In the genomic region with DNA sequence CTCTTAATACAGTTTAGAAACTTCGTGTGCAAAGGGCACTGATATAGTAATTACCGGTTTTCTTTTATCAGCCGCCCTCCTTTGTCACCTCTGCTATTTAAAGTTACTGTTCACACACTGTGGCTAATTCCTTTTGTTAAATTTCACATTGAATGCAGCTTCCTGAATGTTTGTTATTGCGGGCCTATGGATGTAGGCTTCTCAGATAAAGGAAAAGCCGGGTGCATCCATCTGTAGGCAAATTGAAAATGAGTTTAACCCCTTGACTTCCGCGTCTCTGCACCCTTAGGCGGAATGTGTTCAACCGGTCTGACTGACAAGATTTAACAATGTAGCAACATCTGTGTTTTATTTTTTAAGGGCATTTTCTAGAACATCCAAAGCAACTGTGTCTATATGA, we compare ENCODE assay signal across 11 mouse cellular contexts.
DNase-seq lines count a peak whose midpoint lies in the region; ATAC-seq lines count a peak whose summit lies in the region.
"Had no signal": no experiment of that assay in that cellular context is flagged by ENCODE, and none has a peak within 500 bp of the region (broad histone marks: within the 10 kb centered on the region; RNA-seq: fewer than 3 reads in every experiment).

No protein-coding gene starts in this region.

- H3K4me2 ChIP-seq in hindbrain, embryonic 16.5 days (ENCODE audit: low read length), result peak overlapping the region; percentile 76
- peak overlapping the region; percentile 70; the same call in 1 of the 2 replicates for H3K4me2 ChIP-seq in neural tube, embryonic 13.5 days
- no peak overlapping the region for H3K4me2 ChIP-seq in kidney, embryonic 16.5 days (replicated peaks; ENCODE audit: low read depth, low read length)

- peak; percentile 71 for DNase-seq in embryo, embryonic 11 days
- DNase-seq in forebrain, embryonic 10.5 days (ENCODE audit: extremely low spot score, low spot score), result peak; percentile 59
- DNase-seq in layer of hippocampus, adult 18-20 months (ENCODE audit: low spot score in 2 of 2), result no peak
- no peak for DNase-seq in thymus, postnatal 25 days
- DNase-seq: gastrocnemius, postnatal 36 days; lung, postnatal 10 days had no signal

- ATAC-seq in hindbrain, embryonic 16.5 days, result no peak
- ATAC-seq in neural tube, embryonic 13.5 days (ENCODE audit: low read depth), result no peak
- ATAC-seq in kidney, embryonic 16.5 days (ENCODE audit: low FRiP score, low TSS enrichment), result no peak
- ATAC-seq: activated CD4-positive, CD25-positive, alpha-beta regulatory T cell, adult 4 months had no signal

- H3K9me3 ChIP-seq in forebrain, embryonic 10.5 days, result no peaks in the 10 kb centered on the region
- no peaks in the 10 kb centered on the region for H3K9me3 ChIP-seq in hindbrain, embryonic 16.5 days (ENCODE audit: control insufficient read depth, low read length)
- H3K9me3 ChIP-seq in neural tube, embryonic 13.5 days, result no peaks in the 10 kb centered on the region
- no peaks in the 10 kb centered on the region for H3K9me3 ChIP-seq in kidney, embryonic 16.5 days (ENCODE audit: low read length)
- H3K9me3 ChIP-seq: embryonic facial prominence, embryonic 15.5 days had no signal

- no peaks in the 10 kb centered on the region for H3K36me3 ChIP-seq in forebrain, embryonic 10.5 days (replicated peaks)
- no peaks in the 10 kb centered on the region for H3K36me3 ChIP-seq in hindbrain, embryonic 16.5 days (ENCODE audit: control insufficient read depth, insufficient read depth, low read length)
- H3K36me3 ChIP-seq in neural tube, embryonic 13.5 days, result no peaks in the 10 kb centered on the region
- no peaks in the 10 kb centered on the region for H3K36me3 ChIP-seq in kidney, embryonic 16.5 days (ENCODE audit: insufficient read depth, low read length)
- H3K36me3 ChIP-seq: embryonic facial prominence, embryonic 15.5 days had no signal

- peaks cover 18% of the 10 kb centered on the region for H3K27me3 ChIP-seq in forebrain, embryonic 10.5 days (ENCODE audit: poor library complexity, severe bottlenecking)
- H3K27me3 ChIP-seq in hindbrain, embryonic 16.5 days (replicated peaks; ENCODE audit: control insufficient read depth, insufficient read depth, low read length), result no peaks in the 10 kb centered on the region
- no peaks in the 10 kb centered on the region for H3K27me3 ChIP-seq in neural tube, embryonic 13.5 days
- no peaks in the 10 kb centered on the region for H3K27me3 ChIP-seq in kidney, embryonic 16.5 days (ENCODE audit: insufficient read depth, low read length)

- H3K9ac ChIP-seq in hindbrain, embryonic 16.5 days (ENCODE audit: low read depth, low read length), result no peak overlapping the region; the same call in 1 of the 2 replicates
- H3K9ac ChIP-seq in neural tube, embryonic 13.5 days, result peak overlapping the region; percentile 59
- H3K9ac ChIP-seq in kidney, embryonic 16.5 days (replicated peaks; ENCODE audit: low read length), result no peak overlapping the region
- H3K9ac ChIP-seq: embryonic facial prominence, embryonic 15.5 days had no signal

- peaks cover 77% of the 10 kb centered on the region for H3K4me1 ChIP-seq in forebrain, embryonic 10.5 days
- peaks cover 17% of the 10 kb centered on the region for H3K4me1 ChIP-seq in hindbrain, embryonic 16.5 days (ENCODE audit: control insufficient read depth, insufficient read depth, low read depth, low read length)
- H3K4me1 ChIP-seq in neural tube, embryonic 13.5 days (replicated peaks), result peaks cover 73% of the 10 kb centered on the region
- H3K4me1 ChIP-seq in kidney, embryonic 16.5 days (ENCODE audit: insufficient read depth, low read length), result peaks cover 16% of the 10 kb centered on the region

- 8% methylated on average over 9 of the region's 9 CpGs for whole genome bisulfite sequencing in forebrain, embryonic 10.5 days
- WGBS in hindbrain, embryonic 16.5 days, result 12% methylated on average over 9 of the region's 9 CpGs
- 7% methylated on average over 9 of the region's 9 CpGs for WGBS in neural tube, embryonic 13.5 days
- WGBS in kidney, embryonic 16.5 days, result 38% methylated on average over 9 of the region's 9 CpGs

- peak overlapping the region; percentile 91 for H3K27ac ChIP-seq in forebrain, embryonic 10.5 days
- H3K27ac ChIP-seq in hindbrain, embryonic 16.5 days (ENCODE audit: low read depth, low read length), result peak overlapping the region; percentile 82
- H3K27ac ChIP-seq in neural tube, embryonic 13.5 days (replicated peaks), result peak overlapping the region; percentile 87
- H3K27ac ChIP-seq in kidney, embryonic 16.5 days (ENCODE audit: low read length), result no peak overlapping the region
- H3K27ac ChIP-seq: embryonic facial prominence, embryonic 15.5 days had no signal

- peak overlapping the region; percentile 48 for H3K4me3 ChIP-seq in forebrain, embryonic 10.5 days
- no peak overlapping the region for H3K4me3 ChIP-seq in hindbrain, embryonic 16.5 days (ENCODE audit: low read length)
- no peak overlapping the region for H3K4me3 ChIP-seq in neural tube, embryonic 13.5 days
- no peak overlapping the region for H3K4me3 ChIP-seq in kidney, embryonic 16.5 days (ENCODE audit: low read length)

Comparison
In these comparisons a context has a peak if more than half of its experiments do, and no peak if none do; other contexts are left out.
1. DNase-seq: peak in embryo, embryonic 11 days (single experiment) and forebrain, embryonic 10.5 days (single experiment); none in layer of hippocampus, adult 18-20 months (0 of 2) and thymus, postnatal 25 days (single experiment).